Comparison of ENCODE assay signal across 18 mouse cellular contexts in the genomic region with DNA sequence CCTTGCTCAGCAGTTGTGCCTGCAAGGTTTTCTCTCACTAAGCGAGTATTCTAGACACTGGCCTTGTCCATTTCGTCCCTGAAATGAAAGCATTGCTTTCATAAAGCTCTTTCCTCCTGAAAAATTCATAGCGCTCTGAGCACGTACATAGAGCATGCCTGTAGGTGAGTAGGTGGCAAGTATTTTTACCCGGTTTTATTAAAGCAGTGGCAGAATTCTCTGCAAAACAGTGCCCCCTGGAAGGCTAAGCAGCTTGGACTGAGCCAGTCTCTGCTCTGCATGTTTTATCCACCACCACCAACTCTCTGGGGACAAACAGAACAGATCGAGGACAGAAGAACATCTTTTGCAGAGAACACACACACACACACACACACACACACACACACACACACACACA.
DNase-seq lines count a peak whose midpoint lies in the region; ATAC-seq lines count a peak whose summit lies in the region.
"Had no signal": no experiment of that assay in that cellular context is flagged by ENCODE, and none has a peak within 500 bp of the region (broad histone marks: within the 10 kb centered on the region; RNA-seq: fewer than 3 reads in every experiment).

No protein-coding gene starts in this region.

- H3K4me1 ChIP-seq in neural tube, embryonic 13.5 days (replicated peaks), result peaks cover 7% of the 10 kb centered on the region; the same call in 1 of the 2 replicates
- 0 out of 2 replicates have a peak, but pooled peaks cover 3% of the 10 kb centered on the region for H3K4me1 ChIP-seq in midbrain, embryonic 13.5 days (replicated peaks)
- H3K4me1 ChIP-seq: limb, embryonic 15.5 days; lung, embryonic 15.5 days had no signal

- H3K9ac ChIP-seq in neural tube, embryonic 13.5 days, result no peak overlapping the region
- H3K9ac ChIP-seq in midbrain, embryonic 13.5 days (replicated peaks), result no peak overlapping the region
- H3K9ac ChIP-seq: limb, embryonic 15.5 days; lung, embryonic 15.5 days had no signal

- intact Hi-C loops in heart, postnatal 14 days (cut with DNase I), result no loop called here

- no peak for DNase-seq in cerebellum, adult 9-10 months
- no peak for DNase-seq in neural tube, embryonic 10.5 days (ENCODE audit: extremely low spot score, low spot score)
- DNase-seq in urinary bladder, postnatal 36 days (ENCODE audit: low spot score in 2 of 2), result no peak
- no peak for DNase-seq in adipocyte (ENCODE audit: low spot score)
- no peak for DNase-seq in heart, postnatal 14 days
- DNase-seq: adrenal gland, postnatal 14 days; embryo, embryonic 11 days; gastrocnemius, adult 2 months; kidney, adult 9 months; spleen, adult 18-20 months had no signal

- H3K27ac ChIP-seq in neural tube, embryonic 13.5 days (replicated peaks), result peak overlapping the region; percentile 10
- H3K27ac ChIP-seq in midbrain, embryonic 13.5 days, result peak overlapping the region; percentile 30
- H3K27ac ChIP-seq: gastrocnemius, adult 2 months; heart, embryonic 10.5 days; limb, embryonic 15.5 days; lung, embryonic 15.5 days; stomach, postnatal 0 days had no signal

- 0 out of 2 replicates have a peak, but pooled peaks have one; percentile 21 for ATAC-seq in cerebellum, adult (ENCODE audit: insufficient number of reproducible peaks, low FRiP score, low TSS enrichment)
- no peak for ATAC-seq in neural tube, embryonic 13.5 days (ENCODE audit: low read depth)
- no peak for ATAC-seq in midbrain, embryonic 13.5 days

- WGBS in neural tube, embryonic 13.5 days, result 66% methylated on average over 6 of the region's 6 CpGs
- WGBS in midbrain, embryonic 13.5 days, result 68% methylated on average over 6 of the region's 6 CpGs

- no peak overlapping the region for H3K4me2 ChIP-seq in neural tube, embryonic 13.5 days
- no peak overlapping the region for H3K4me2 ChIP-seq in midbrain, embryonic 13.5 days (replicated peaks)
- H3K4me2 ChIP-seq: limb, embryonic 15.5 days; lung, embryonic 15.5 days had no signal

- H3K4me3 ChIP-seq in neural tube, embryonic 13.5 days, result no peak overlapping the region
- no peak overlapping the region for H3K4me3 ChIP-seq in midbrain, embryonic 13.5 days (replicated peaks)
- H3K4me3 ChIP-seq: erythroblast, embryonic 14.5 days; gastrocnemius, adult 2 months; heart, embryonic 10.5 days; limb, embryonic 15.5 days; lung, embryonic 15.5 days had no signal

- no peaks in the 10 kb centered on the region for H3K27me3 ChIP-seq in neural tube, embryonic 13.5 days
- H3K27me3 ChIP-seq in midbrain, embryonic 13.5 days, result no peaks in the 10 kb centered on the region
- H3K27me3 ChIP-seq: limb, embryonic 15.5 days; lung, embryonic 15.5 days had no signal

- H3K36me3 ChIP-seq in neural tube, embryonic 13.5 days, result no peaks in the 10 kb centered on the region
- no peaks in the 10 kb centered on the region for H3K36me3 ChIP-seq in midbrain, embryonic 13.5 days
- H3K36me3 ChIP-seq: heart, embryonic 10.5 days; limb, embryonic 15.5 days; lung, embryonic 15.5 days had no signal

- H3K9me3 ChIP-seq in neural tube, embryonic 13.5 days, result no peaks in the 10 kb centered on the region
- no peaks in the 10 kb centered on the region for H3K9me3 ChIP-seq in midbrain, embryonic 13.5 days
- H3K9me3 ChIP-seq: heart, embryonic 10.5 days; limb, embryonic 15.5 days; lung, embryonic 15.5 days had no signal
